Mouse (Mus musculus) neutrophil, adult 5-6 weeks (primary cell): ENCODE measurements at regions not wholly inside any gene's neighbourhood (a gene's known extent, or its start where the extent isn't known, plus 50 kb on each side); places are given as distances from the start of the nearest gene placed in this dataset.

Experiments
- ATAC-seq: fragments of 151-379, 151-347 bp; 2 replicates; pipeline ENCODE4 v1.8.0; 2017; ENCODE audit warnings: mild to moderate bottlenecking, moderate TSS enrichment; ENCODE audit not compliant: insufficient number of reproducible peaks, poor library complexity, low FRiP score, severe bottlenecking; ENCODE audit errors: extremely low read depth

- ATAC-seq: no peak
Observed at GRCm38 (mm10) chr9:23158499-23158898, 64.4 kb upstream of the Bmper start.

GRCm38 (mm10) chr9:23161346-23161745, 61.5 kb upstream of the Bmper start:
- no peak for ATAC-seq

GRCm38 (mm10) chr9:23167056-23167591, 55.8 kb upstream of the Bmper start:
- ATAC-seq: no peak

- ATAC-seq: no peak
Observed at GRCm38 (mm10) chr9:23167716-23168115, 55.2 kb upstream of the Bmper start.

- no peak for ATAC-seq
Observed at GRCm38 (mm10) chr9:23168149-23168548, 54.7 kb upstream of the Bmper start.

- no peak for ATAC-seq
Observed at GRCm38 (mm10) chr9:23171361-23171760, 51.5 kb upstream of the Bmper start.
